Mouse (Mus musculus) adrenal gland, adult (tissue): ENCODE measurements around the gene Wdr63.

Experiments
- DNase-seq, 2 experiments: peaks; one replicate each; pipeline ENCODE4 v3.0.0; 2022 to 2023; ENCODE audit warnings: low spot score in 1 of 2; ENCODE audit not compliant: inconsistent age in 2 of 2

The Wdr63 gene

GRCm38 (mm10) chr3:146057131-146057530, 50.8 kb downstream of the Wdr63 start:
- DNase-seq, result no peak

GRCm38 (mm10) chr3:146053873-146054272, 54.1 kb downstream of the Wdr63 start:
- no peak for DNase-seq

GRCm38 (mm10) chr3:146053082-146053814, 54.7 kb downstream of the Wdr63 start:
- DNase-seq, result no peak

- DNase-seq, result peak in 1 of 2 experiments; percentile 41
These were observed 56.5 kb downstream of the Wdr63 start for GRCm38 (mm10) chr3:146051277-146052007.

GRCm38 (mm10) chr3:146049951-146050350, 58.0 kb downstream of the Wdr63 start:
- no peak for DNase-seq

GRCm38 (mm10) chr3:146047704-146048207, 60.2 kb downstream of the Wdr63 start:
- DNase-seq, result peak in 1 of 2 experiments; percentile 40

- DNase-seq, result no peak
These were observed 61.9 kb downstream of the Wdr63 start for GRCm38 (mm10) chr3:146046076-146046475.

GRCm38 (mm10) chr3:146044977-146045376, 63.0 kb downstream of the Wdr63 start:
- no peak for DNase-seq

- DNase-seq, result no peak
These were observed 66.5 kb downstream of the Wdr63 start for GRCm38 (mm10) chr3:146041382-146041781.

GRCm38 (mm10) chr3:146039132-146039903, 68.6 kb downstream of the Wdr63 start:
- no peak for DNase-seq

- peak in 1 of 2 experiments; percentile 33 for DNase-seq
These were observed 70.0 kb downstream of the Wdr63 start for GRCm38 (mm10) chr3:146037906-146038305.

GRCm38 (mm10) chr3:146032976-146033375, 75.0 kb downstream of the Wdr63 start:
- no peak for DNase-seq

GRCm38 (mm10) chr3:146030255-146030836, 77.6 kb downstream of the Wdr63 start:
- DNase-seq, result no peak

- DNase-seq, result no peak
These were observed 78.7 kb downstream of the Wdr63 start for GRCm38 (mm10) chr3:146029234-146029633.

GRCm38 (mm10) chr3:146028406-146028805, 79.5 kb downstream of the Wdr63 start:
- DNase-seq, result no peak

GRCm38 (mm10) chr3:146027116-146027515, 80.8 kb downstream of the Wdr63 start:
- no peak for DNase-seq

- DNase-seq, result no peak
These were observed 82.4 kb downstream of the Wdr63 start for GRCm38 (mm10) chr3:146025499-146025898.

- DNase-seq, result no peak
These were observed 83.2 kb downstream of the Wdr63 start for GRCm38 (mm10) chr3:146024746-146025145.

GRCm38 (mm10) chr3:146022232-146022631, 85.7 kb downstream of the Wdr63 start:
- no peak for DNase-seq

GRCm38 (mm10) chr3:146017521-146017920, 90.4 kb downstream of the Wdr63 start:
- no peak for DNase-seq

- DNase-seq, result no peak
These were observed 91.0 kb downstream of the Wdr63 start for GRCm38 (mm10) chr3:146016979-146017378.
